Mouse (Mus musculus) NIH3T3 (cell line): ENCODE data around the gene Kank4.
"Not testable (repeated sequence)": the region's sequence is repeated elsewhere in the genome, so short reads cannot be mapped to it uniquely, and the experiment has no call there.

Experiments
- DNase-seq: peaks from one replicate; pipeline ENCODE4 v3.0.0-alpha.2; 2012; ENCODE audit warnings: low read depth

Kank4 gene

DNA sequence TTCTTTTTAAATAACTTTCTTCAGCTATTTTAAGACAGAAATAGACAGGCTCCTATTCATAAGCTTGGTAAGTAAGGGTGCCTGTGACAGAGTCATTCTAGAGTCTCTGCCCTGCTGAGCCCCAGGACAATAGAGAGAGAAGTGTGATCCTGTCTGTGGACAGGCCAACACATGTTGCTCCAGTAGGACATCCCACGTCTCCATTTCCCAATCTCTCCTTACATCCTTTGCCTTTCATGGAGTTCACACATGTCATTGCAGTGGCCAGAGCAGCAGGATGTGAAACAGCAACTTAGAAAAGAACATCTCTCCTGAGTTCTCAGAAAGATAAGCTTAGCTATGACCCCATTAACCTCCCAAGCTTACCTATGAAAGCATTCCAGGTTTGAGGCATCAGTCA lies 14.4 kb upstream of the Kank4 start:
- DNase-seq: no peak

DNA sequence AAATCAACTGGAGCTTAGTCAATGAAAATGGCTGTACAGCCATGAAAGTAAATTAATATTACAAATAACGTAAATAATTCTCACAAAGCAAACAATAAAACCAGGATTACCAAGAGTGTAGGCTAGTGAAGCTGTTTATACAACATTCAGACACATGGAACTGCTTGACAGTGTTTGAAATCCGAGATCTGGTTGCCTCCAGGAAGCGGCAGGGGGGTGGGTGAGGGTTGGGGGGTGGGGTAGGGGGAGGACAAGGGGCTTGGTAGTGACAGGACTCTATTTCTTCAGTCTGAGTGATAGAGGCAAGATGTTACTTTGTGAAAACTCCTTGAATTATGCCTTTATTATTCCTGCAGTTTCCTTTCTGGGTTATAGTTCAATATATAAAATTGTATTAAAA lies 9.4 kb upstream of the Kank4 start:
- no peak for DNase-seq

DNA sequence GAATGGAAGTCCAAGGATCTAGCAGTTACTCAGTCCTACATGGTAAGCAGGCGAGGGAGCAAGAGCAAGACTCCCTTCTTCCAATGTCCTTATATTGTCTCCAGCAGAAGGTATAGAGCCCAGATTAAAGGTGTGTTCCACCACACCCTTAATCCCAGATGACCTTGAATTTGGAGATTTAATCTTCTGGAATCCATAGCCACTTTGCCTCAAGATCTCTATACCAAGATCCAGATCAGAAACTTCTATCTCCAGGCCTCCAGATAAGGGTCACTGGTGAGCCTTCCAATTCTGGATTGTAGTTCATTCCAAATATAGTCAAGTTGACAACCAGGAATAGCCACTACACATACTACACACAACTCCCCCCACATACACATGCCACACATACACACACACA lies 6.4 kb upstream of the Kank4 start, which contains the start of gene I0C0044D17Rik:
TSS of gene I0C0044D17Rik (minus strand) at position 101 of the 400 bp plus-strand sequence.
- not testable (repeated sequence) for DNase-seq

DNA sequence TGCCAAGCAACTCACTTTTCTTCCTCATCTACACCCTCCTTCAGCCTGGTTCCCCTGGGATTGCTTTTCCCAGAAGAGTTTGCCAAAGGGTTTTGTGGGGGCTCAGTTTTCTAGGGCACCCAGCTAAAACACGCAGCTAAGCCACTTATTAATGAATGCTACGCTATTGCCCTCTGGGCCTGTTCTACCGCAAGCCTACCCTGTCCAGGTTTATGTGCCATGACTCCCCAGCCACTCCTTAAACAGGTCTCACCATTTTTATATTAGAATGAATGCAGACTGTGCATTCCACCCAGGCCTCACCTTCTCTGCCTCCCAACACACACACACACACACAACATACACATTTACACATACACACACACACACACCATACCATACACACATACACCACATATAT lies 5.7 kb upstream of the Kank4 start:
- DNase-seq: no peak

DNA sequence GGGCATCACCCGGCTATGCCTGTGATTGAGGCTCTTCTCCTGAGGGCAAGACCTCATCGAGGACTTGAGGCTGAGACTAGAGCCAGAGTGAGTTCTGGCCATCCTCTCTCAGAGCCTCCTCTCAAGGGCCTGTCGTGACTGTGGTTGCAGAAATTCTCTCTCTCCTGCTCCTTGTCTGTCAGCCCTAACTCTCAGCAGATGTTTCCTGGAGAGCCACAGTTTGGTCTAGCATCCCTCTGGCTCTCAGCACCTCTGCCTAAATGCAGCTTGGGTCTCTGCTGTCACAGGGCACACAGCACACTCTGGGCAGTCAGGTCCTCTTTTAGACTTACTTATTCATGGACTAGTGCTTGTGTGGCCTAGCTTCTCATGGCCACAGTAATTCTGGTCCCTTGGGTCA lies 5.1 kb upstream of the Kank4 start:
- no peak for DNase-seq

DNA sequence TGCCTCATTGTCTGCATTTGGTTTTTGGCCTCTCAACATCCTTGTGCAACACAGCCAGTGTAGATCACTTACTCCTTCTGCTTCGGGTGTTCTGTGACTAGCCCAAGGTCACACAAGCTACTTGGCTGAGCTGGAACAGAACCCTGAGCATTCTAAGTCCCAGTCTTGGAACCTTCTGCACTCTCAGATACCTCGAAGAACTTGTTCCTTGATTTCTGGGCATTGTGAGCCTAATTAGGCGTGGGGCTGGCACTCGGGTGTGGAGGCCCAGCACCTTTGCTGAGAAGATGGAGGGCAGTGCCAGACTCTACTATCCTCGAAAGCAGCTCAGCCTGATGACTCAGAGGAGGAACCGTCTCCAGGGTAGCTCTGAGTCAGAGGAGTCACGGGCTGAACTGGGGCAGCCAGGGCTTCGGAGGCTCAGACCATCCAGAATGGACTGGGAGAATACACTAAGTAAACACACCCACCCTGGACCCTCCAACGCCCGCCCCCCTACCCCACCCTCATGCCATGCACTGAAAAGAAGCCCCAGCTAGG lies 1.9 kb upstream of the Kank4 start:
- peak; percentile 79 for DNase-seq

DNA sequence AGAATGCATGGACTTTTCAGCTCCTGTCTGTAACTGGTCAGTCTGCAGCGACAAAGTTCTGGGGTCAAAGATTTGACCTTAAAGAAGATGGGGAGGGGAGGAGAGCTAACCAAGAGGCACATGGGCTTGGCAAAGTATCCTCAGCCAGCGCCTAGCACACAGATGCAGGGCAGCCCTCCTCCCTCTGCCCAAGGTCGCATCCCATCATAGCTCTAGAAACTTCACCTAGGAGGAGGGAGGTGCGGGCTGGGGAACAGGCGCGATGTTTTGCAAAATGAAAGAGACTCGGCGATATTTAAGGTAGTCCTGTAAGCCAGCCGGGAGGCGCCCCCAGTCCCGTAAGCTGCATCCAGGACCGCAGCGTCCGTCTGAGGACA lies 542 bp downstream of the Kank4 start:
- no peak for DNase-seq

DNA sequence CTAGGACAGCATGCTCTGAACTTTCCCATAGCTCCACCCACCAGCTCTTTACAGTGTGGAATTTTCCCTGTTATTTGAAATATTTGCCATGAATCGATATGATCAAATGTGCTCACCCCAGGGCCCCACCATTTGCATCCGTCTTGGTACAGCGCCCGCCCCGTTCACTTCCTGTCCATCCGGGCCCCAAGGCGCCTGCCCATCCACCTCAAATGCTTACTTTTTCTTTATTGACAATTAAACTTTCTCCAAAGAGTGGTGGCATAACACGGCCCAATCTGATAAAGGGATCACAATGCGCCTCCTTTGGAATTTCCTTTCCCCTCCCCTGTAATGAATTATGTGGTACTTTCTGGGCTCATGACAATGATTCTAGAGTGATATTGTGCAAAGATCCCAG lies 11.0 kb downstream of the Kank4 start:
- DNase-seq: no peak

DNA sequence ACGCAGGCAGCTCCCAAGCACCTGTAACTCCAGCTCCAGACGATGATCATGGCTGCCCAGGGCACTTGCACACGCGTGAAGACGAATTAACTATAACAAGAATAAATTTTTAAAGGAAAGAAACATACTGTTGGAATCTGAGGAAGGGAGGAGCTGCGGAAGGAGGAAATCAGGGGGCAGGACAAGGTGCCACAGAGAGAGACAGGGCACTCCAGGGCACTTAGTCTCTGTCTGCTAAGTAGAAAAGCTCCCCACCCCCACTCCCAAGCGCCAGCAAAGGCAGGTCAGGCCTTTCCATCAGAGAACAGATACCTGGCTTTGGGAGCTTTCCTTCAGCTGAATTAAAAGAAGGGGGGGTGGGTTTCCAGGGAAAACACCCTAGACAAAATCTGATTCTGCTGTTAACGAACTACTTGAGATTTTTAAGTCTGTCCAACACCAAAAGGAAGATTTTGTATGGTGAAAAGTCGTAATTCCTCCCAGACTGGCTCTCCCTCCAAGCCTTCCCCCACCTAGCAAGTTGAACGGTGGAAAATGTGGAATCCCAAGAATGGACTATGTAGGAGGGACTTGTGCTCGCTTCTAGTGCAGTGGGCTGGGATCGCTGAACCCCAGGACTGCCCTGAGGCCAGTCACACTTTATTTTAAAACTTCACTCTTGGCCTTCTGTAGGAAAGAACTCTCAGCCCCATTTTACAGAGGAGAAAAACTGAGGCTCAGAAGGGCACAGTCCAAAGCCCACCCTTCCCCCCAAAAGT lies 11.9 kb downstream of the Kank4 start:
- DNase-seq: no peak

DNA sequence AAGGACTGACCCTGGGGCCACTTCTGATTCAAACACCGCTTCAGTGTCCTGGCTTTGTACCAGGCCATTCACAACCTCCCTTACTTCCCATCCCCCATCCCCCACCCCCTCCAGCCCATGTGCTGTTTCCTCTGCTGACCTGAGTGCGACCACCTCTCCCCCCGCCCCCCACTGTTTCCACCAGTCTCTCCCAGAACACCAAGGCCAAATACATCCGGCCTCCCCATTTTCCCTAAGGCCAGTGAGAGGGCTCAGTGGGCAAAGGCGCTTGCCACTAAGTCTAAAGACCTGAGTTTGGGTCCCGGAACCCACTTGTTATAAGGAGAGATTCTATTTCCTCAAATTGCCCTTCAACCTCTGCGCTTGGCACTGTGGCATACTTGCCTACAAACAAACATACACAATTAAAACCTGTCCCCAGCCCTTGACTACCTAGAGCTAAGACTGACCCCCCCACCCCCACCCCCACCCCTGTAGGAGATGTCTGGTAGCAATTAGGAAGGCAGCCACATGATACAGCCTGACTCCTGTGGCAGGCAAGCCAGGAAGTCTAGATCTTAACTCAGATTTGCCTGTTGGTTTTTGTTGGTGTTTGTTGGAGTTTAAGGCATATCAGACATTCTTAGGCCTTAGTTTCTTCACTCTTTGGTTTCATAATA lies 12.7 kb downstream of the Kank4 start:
- DNase-seq: no peak

DNA sequence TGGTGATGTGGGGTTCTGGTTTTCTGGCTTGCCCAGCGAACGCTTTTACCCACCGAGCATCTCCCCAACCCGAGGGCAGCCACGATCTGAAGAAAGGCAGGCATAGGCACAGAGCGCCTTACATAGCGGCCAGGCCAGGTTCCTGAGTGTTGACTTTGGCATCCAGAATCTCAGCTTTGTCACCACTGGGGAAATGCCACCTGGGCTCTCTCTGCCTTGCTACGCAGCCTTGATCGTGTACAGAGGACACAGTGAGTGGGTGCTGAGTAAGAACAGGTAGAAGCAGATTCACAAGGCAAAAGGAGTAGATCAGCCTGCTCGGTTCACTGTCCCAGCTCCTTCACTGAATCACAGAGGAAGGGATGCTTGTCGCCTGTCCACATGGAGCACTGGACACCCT lies 15.6 kb downstream of the Kank4 start:
- DNase-seq: no peak

DNA sequence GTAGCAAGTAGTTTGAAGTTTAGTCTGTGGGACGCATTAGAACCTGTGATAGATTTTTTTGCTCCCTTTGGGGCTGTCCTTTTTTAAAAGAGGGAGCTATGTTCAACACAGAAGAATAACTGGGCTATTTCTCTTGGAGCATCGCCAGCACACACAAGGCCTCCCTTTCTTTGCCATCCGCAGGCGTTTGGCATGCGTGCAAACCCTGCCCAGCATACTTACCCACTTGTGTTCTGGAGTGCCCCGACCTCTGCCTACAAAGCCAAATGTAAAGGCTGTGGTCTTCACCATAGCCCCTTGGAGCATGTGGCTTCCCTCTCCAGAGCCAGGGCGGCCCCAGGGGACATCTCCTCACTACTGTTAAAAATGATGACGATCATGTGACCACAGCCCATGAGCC lies 16.5 kb downstream of the Kank4 start:
- no peak for DNase-seq

DNA sequence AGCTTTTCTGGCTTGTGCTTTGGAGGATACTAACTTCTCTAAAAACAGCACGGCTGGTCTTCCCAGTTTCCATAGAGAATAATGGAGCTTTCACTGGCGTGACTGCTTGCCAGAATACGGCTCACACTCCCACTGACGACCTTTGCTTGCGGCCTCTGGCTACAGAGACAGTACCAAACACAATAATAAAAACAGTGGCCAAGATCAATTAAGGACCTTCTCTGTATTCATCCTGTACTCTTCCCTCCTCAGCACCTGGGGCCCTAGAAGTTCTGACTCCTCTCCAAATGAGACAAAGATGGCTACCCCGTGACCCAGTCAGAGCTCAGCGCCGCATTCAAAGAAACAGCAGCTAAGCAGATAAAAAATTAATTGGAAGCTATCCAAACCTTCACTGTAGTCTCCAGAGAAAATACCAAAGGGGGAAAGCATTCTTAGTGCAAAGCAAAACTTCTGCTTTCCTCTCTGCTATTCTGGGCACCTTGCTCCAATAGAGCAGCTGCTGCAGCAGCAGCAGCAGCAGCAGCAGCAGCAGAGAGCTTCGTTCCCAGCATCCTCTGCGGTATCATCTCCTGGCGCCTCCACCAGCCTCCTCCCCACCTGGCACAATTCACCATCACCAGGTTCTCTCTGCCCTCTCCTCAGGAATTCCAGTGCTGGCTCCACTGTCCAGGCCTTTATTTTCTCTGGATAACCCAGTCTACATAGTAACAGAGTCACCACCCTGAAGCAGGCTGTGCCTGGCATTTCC lies 20.6 kb downstream of the Kank4 start:
- no peak for DNase-seq

DNA sequence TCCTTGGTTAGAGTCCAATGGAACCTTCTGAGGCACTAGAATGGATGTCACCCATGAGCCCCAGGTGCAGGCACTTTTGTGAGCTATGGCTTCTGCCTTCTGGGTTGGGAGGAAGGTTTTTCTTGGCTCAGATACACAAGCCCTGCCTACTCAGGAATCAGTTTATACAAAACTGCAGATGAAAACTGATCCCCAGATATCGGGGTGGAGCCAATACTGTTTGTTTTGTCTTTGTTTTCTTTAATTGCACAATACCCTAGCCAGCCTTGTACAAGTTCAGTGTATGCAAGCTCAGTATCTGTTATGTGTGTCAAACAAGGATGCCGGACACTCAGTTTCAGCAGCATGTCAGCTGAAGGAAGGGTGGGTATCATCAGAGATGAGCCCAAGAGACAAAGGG lies 22.1 kb downstream of the Kank4 start:
- no peak for DNase-seq

DNA sequence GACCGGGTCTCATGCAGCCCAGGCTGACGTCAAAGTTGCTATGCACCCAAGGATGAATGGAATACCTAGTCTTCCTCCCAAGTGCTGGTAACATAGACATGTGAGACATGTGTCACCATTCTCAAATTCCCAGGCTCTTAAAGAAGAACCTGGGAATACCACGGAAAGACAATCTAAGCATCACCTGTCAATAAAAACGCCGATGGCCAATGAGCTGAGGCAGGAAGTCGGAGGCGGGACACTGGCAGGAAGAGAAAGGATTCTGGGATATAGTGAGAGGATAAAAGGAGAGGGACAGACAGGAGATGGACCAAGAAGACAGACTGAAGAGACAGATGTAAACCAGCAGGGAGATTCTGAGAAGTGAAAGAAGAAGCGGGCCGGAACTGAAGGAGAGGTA lies 23.9 kb downstream of the Kank4 start:
- DNase-seq: no peak

DNA sequence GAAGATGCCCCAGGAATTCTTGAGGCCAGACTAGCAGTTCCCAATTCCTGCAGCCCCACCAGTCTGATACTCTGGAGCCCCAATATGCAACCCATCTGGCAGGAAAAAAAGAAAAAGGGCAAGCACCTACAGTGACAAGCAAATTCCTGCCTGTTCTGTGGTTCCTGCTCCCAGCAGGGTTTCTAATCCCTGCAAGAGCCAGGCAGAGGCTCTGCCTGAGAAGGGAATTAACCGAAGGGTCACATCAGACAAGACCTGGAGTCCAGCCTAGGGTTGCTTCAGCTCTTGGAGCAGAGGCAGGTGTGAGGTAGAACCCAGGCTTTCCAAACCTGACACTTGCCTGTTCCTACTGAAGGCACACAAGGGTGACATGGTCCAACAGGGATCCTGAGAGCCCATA lies 26.6 kb downstream of the Kank4 start:
- no peak for DNase-seq

DNA sequence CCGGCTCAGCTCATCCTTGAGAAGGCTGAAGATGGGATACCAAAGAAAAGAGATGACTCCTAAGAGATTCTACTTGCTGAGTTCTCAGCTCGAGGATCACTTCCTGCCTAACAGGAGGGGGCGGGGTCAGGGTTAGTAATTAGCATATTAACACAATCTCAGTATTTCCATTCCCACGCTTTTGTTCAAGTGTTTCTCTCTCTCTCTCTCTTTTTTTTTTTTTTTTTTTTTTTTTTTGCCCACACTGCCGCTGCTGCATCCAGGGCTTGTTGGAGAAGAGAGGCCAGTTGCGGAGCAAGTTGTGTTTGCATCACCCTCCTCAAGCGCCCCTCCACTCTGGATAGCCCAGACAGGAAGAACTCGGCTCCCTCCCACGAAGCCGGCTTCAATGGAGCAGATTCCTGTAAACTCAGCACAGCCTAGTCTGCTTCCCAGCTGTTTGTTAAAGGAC lies 27.5 kb downstream of the Kank4 start:
- DNase-seq: no peak

DNA sequence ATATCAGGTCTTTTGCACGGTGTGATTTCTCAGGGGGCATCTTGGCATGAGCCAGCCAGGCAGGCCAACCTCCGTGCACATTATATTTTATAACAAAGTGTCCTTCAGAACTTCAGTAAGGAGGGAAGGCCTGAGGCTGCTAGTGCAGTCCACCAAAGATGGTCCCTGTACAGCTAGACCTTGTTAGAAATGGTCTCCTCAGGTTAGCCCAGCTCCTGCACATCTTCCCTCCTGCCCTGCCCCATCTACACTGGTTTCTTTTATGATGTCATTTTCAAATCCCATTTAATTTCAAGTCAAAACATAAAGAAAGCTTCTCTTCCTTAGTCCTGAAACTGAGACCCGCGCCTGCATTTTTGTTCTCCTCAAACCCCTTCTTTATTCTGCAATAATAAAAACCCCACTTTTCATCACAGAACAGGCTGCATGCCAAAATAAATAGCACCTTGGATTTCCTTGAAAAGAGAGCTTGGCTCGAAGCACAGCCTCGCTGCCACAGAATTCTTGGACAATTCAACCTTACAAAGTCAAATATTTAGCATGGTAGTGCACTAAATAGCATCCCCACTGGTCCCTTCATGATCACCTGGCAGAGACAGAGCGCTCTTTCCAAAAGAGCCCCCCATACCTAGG lies 28.1 kb downstream of the Kank4 start:
- no peak for DNase-seq

DNA sequence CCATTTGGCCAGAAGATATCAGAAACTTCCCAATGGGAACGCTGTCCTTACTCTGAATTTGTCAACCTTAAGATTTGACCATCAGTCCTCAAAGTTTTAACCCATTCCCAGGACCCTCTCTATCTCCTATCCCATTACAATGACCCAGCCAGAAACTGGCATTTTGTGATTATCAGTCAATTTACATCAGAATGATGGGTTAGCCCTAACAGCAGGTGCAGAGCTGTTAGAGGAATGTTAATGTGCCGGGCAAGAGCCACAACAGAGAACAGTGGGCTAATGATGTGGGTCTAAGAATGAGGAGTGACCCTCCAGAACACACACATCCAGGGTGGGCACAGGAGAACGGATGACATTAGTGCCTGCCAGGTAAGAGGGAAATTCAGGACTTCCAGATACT lies 31.1 kb downstream of the Kank4 start:
- no peak for DNase-seq

DNA sequence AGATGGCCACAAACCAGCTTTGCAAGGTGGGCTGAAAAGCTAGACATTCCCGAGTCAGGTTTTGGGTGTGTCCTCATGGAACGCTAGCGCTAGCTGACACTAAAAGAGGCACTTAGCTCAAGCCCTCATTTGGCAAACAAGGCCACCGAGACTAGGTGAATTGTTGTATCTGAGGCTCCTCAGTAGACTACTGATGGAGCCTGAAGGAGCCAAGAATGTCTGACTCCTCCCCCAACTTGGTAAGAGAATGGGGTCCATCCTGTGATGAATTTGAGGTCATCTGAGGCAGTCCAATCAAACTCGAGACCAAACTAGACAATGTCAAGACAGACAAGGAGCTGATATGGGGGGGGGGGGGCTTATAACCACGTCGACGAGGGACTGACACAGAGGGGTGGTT lies 31.5 kb downstream of the Kank4 start:
- no peak for DNase-seq

DNA sequence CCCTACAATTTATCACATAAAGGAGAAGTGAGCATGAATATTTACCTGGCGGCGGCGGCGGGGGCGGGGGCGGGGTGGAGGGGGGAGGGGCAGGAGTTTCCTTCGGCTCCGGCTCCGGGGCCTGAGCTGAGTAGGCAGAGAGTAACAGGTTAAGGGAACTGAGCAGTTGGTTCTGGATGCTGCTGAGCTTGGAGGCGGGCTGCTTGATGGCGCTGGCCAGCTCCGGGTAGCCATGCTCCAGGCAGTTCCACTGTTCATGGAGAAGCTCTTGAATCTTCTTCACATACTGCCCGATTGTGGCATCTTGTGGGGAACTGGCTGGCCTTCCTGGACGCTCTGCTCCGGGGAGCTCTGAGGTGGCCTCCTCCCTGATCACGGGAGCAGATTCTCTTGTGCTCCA lies 39.1 kb downstream of the Kank4 start:
- no peak for DNase-seq

DNA sequence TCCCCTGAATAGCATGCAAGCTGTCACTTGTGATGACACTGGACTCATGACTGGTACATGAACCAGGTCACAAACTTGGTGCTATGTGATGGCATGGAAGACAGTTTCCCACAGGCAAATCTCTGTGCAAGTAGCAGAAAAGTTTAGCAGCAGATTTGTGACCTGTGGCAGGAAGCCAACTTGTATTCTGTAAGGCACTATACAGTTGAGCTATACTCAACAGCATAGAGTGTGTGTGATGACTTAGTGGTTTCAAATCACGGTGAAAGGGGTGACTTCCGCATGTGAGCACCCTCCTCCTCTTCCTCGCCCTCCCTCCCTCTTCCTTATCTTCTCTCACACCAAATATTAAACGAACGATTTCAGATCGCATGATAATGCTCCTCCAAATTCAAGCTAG lies 39.9 kb downstream of the Kank4 start:
- no peak for DNase-seq
